Mouse (Mus musculus) adrenal gland, adult 18-20 months (tissue): ENCODE measurements at regions not wholly inside any gene's neighbourhood (a gene's known extent, or its start where the extent isn't known, plus 50 kb on each side); places are given as distances from the start of the nearest gene placed in this dataset.

ENCODE experiments used
- DNase-seq, 2 experiments: peaks; one replicate each; pipeline ENCODE4 v3.0.0; 2021 to 2022; ENCODE audit warnings: low spot score in 2 of 2

- DNase-seq = no peak
Observed at GRCm38 (mm10) chr15:36919209-36919608, 88.4 kb downstream of the Zfp706 start.

- no peak for DNase-seq
Observed at GRCm38 (mm10) chr15:36916998-36917397, 90.6 kb downstream of the Zfp706 start.

GRCm38 (mm10) chr15:36914239-36915100 is 93.1 kb downstream of the Zfp706 start:
- DNase-seq = no peak

DNA sequence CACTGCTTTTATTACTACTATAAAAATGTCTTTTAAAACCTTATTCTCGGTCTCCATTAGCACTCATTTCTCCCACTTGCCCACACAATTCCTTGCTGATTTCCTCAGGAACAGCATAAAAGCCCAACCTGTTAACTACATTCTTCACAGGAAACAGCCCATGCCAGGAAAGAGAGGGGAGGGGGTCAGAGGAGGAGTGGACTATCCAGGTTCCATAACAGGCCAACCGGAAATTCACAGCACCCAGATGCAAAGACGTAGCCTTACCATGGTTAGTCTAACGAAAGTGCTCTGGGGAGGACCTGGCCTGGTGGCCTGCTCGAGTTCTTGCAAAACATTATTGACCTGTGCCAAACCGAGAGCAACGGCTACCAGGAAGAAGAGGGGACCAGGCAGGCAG is 94.3 kb downstream of the Zfp706 start:
- DNase-seq = no peak

DNA sequence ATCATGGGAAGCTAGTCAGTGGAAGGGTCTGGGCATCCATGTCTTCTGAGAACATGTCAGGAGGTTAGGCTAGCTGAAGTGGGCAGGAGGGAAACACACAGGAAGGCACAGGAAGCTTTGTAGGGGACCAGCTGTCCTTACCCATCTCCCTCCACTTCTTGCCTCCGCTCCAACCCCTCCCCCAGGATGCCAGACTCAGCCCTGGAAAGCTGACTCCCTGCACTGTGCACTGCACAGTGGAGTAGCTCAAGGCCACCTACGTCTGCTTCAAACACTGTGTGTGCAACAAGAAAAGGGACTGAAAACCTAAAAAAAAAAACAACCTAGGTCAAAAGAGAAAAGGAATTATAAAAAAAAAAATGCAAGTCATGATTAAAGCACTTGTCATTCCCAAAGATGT is 97.3 kb downstream of the Zfp706 start:
- no peak for DNase-seq

DNA sequence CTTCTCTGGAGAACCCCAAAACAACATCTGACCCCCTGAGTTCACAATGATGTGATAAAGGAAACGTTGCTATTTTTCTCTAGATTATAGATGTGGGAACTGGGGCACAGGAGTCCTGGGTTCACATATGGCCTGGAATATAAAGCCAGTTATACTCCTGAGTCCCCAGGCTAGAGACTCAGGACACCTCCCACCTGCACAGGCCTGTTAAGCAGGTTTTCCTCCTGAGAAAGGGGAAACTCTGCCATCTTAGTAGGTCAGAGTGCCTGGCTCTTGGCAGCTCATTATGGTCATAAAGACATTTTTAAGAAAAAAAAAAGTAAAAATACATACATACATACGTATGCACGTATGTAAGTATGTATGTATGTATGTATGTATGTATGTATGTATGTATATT is 98.1 kb downstream of the Zfp706 start:
- DNase-seq = no peak

GRCm38 (mm10) chr15:36906789-36907188 is 100.8 kb downstream of the Zfp706 start:
- no peak for DNase-seq

GRCm38 (mm10) chr15:36906052-36906451 is 101.5 kb downstream of the Zfp706 start:
- DNase-seq = no peak

DNA sequence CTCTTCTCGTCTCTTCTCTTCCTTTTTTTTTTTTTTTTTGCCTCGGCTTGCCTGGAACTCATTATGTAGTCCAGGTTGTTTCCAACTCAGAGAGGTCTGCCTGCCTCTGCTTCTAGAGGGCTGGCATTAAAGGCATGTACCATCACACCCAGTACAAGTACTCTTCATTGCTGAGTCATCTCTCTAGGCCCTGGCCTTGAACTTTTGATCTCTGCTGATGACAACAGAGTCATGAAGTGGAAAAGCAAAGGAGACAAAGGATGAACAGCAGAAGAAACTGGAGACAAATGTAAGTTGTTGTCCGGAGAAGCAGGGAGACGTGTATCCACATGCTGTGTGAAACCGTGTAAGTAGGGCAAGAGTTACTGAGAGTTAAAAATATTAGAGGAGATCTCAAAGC is 103.7 kb downstream of the Zfp706 start:
- no peak for DNase-seq

DNA sequence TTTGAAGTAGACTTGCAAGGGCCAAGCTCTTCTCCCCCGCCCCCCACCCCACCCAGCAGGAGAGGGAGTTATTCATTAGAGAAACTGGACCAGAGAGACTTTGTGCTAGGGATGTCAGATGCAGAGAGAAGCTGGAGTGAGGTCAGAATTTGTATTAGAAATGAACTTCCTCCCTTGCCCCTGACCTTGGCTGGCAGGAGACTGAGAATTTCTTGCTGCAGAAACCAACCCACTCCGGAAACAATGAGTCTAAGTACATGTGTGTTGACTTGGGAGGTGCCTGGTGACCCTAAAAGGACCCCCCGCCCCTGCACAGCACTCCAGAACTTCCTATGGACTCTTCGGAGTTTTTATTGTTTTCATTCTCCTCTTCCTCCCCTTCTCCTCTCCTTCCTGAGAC is 104.3 kb downstream of the Zfp706 start:
- no peak for DNase-seq

DNA sequence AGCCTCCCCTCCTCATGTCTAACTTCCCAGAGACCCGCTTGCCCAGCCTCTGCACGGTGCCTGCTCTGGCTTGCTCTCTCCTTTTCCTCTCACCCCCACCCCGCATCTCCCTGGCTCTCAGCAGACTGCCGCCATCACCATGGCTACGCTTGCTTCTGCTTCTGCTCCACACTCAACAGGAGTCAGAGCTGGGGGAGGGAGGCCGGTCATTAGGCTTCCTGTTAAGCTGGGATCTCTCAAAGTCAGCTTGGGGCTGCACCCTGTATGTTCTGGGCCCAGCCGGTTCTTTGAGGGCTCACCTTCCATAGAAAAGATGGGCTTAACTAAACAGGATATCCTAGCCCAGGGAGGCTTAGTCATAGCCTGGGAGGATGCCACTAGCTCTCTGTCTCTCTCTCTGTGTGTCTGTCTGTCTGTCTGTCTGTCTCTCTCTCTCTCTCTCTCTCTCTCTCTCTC is 105.7 kb downstream of the Zfp706 start:
- no peak for DNase-seq

- no peak for DNase-seq
Observed at GRCm38 (mm10) chr15:36901350-36901749, 106.2 kb downstream of the Zfp706 start.

- no peak for DNase-seq
Observed at GRCm38 (mm10) chr15:36900940-36901339, 106.6 kb downstream of the Zfp706 start.

DNA sequence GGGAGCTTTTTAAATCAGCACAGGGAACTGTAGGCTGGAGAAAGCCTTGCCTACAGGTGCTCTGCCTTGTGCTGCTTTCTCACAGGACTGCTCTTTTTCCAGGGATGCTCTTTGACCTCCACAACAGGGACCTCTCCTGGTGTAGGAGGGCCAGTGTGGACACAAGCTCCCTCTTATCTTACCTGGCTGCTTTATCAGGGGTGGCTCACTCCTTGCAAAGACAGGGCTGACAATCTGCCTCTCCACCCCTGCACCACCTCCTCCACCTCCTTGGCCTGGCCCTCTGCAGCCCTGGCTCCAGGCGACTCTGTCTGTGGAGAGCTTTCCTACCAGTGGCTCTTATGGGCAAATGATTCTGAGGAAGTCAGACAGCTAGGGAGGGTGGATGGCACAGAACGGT is 107.7 kb downstream of the Zfp706 start:
- DNase-seq = no peak

DNA sequence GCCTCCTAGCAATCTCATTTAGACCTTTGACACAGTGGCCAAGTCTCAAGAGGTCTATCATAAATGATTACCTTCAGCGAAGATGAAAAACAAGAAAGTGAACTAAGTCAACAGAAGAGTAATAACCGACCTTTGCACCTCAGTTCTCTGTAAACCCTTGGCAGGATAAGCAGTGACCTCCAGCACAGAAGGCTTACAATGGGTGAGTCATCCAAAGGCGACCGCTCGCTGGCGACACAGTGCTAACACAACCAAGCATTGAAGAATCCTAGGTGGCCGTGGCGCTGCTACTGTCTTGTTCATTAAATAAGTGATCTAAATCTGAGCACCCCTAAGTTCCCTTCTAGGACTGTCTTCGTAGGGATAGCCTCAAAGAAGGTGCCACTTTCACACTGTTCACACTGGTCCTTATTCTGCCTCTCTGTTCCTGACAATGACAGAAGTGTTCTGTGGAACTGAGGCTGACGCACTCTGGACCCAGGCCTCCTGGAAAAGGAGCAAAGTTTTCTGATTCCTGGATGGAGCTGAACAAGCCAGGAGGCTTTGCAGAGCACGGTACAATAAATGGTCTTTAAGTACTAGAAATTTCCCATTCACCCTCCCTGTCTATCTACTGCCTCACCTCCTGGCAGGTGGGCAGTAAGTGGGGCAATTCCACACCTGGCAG is 108.6 kb downstream of the Zfp706 start:
- DNase-seq = no peak

- DNase-seq = no peak
Observed at GRCm38 (mm10) chr15:36898326-36898725, 109.2 kb downstream of the Zfp706 start.

DNA sequence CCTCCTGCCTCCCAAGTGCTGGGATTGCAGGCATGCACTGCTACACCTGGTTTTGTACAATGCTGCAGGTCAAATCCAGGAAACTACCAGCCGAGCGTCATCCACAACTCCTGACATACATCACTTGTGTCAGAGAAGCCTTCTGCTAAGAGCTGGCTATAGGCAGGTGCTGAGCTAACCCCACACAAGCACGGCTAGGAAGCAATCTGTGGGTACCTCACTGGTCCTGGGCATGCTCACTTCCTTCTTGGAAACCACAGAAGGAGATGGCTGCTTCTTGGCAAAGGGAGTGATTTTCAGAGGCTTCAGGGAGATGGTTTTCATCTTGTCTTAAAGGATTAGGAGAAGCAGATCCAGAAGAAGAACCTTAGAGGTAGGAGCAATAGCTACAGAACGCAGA is 111.3 kb downstream of the Zfp706 start:
- no peak for DNase-seq

DNA sequence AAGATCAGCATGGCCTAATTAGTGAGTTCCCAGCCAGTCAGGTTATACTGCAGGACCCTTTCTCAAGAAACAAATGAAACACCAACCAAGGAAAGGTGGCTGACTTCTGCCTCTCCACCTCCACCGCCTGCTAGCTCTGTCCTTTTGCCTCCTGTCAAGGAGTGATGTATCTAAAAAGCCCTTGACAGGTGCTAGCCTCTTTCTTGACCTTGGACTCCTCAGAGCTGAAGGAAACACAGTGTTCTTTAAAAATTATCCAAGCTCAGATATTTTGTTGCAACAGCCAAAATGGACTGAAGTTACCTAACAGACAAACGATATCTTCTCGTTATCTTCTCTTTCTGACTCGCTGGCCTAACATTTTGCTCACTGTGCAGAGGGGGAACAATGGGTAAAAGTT is 112.5 kb downstream of the Zfp706 start:
- no peak for DNase-seq

GRCm38 (mm10) chr15:36893407-36893969 is 114.1 kb downstream of the Zfp706 start:
- no peak for DNase-seq

DNA sequence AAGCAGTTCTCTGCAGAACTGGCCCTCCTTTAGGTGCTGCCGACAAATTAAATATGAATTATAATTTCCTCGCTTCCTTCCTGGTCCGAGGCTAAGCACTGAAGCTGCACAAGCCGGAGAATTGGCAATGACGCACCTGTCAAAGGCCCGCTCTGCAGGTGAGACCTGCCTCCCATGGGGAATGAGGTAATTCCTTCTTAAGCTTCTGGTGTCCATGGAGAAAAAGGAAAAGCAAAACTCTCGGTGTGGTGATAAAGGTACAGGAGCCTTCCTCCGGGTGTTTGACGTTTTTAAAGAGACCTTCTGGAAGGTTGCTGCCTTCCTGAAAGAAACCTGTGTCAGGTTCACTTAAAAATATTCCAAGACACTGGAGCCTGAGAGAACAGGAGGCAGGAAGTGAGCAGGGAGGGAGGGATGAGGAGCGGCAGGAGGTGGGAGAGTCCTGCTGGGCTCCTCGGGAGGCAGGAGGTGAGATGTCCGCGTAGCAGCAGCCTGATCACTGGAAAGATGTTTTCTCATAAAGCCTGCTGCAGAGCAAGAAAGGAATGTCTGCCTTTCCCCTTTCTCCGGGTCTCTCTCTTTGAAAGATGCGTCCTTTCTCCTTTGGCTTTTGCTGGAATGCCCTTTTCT is 114.9 kb downstream of the Zfp706 start:
- no peak for DNase-seq

DNA sequence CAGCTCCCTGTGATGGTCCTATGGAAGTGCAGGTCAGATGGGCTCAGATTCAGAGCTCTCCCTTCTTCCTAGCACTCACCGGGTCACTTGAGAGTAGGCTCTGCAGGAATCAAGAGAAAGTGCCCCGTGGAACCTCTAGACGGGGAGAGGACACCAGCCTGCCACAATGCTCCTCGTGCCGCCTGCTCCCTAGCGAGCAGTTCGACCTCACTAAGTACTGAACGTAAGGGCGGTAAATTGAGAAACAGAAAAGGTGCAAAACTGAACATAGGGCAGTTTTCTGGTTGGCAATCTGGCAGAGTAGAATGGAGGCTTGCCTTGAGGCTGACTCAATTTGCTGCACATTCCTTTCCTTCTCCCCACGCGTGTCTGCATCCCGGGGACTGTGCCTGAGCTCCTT is 115.7 kb downstream of the Zfp706 start:
- no peak for DNase-seq

GRCm38 (mm10) chr15:36891296-36891695 is 116.3 kb downstream of the Zfp706 start:
- no peak for DNase-seq
